Mouse (Mus musculus) hematopoietic multipotent progenitor cell, adult 10-12 weeks (in vitro differentiated cells): Measurements from ENCODE around the gene Socs7. TPM values are rescaled to one million over a fixed set of nuclear protein-coding genes. Genes with fewer than 3 reads are reported as not detected.

Experiments used
- polyA plus RNA-seq: library from polyadenylated mRNA; stranded (reverse); fragments of >175 nt; gene quantifications from 2 replicates; pipeline ENCODE4 v1.2.3, GENCODE M21; 2012; ENCODE audit warnings: low replicate concordance

The Socs7 gene
- polyA plus RNA-seq = 5.4 and 8.4 TPM in 2 replicates

GRCm38 (mm10) chr11:97361948-97362648 is at the start of gene Socs7:
Socs7 (plus strand) TSS chr11:97362551.

GRCm38 (mm10) chr11:97315504-97316503 is 46.5 kb upstream of the Socs7 start, which contains the start of gene Mrpl45:
Mrpl45 (plus strand) TSS chr11:97315716.

GRCm38 (mm10) chr11:97352027-97352684 is 10.2 kb upstream of the Socs7 start, which contains the start of gene Gpr179:
Gpr179 (minus strand) TSS chr11:97352077.

GRCm38 (mm10) chr11:97415330-97415711 is 53.0 kb downstream of the Socs7 start, which contains the start of gene Arhgap23:
Arhgap23 (plus strand) TSS chr11:97415533.

Other genes with a start within 250 kb of the Socs7 start
- 24.3 and 88.8 TPM in 2 replicates for gene Tbx21, start 247.2 kb upstream of the Socs7 start, polyA plus RNA-seq
- gene Tbkbp1, start 211.1 kb upstream of the Socs7 start, polyA plus RNA-seq = 15.4 and 60.6 TPM in 2 replicates
- gene Kpnb1, start 174.7 kb upstream of the Socs7 start, polyA plus RNA-seq = 17.7 and 26.9 TPM in 2 replicates
- 26.5 and 35.4 TPM in 2 replicates for gene Npepps, start 81.9 kb upstream of the Socs7 start, polyA plus RNA-seq
- 2.9 and 5.0 TPM in 2 replicates for gene Mrpl45, start 46.8 kb upstream of the Socs7 start, polyA plus RNA-seq
- 0.07 and 0.11 TPM in 2 replicates for gene Gpr179, start 10.5 kb upstream of the Socs7 start, polyA plus RNA-seq
- 19.2 and 20.8 TPM in 2 replicates for gene Arhgap23, start 53.0 kb downstream of the Socs7 start, polyA plus RNA-seq
- not detected in 2 replicates for gene 4933428G20Rik, start 137.8 kb downstream of the Socs7 start, polyA plus RNA-seq
- gene Srcin1, start 213.6 kb downstream of the Socs7 start, polyA plus RNA-seq = 0.37 and 1.2 TPM in 2 replicates